Mouse (Mus musculus): ENCODE measurements around the gene Gm10799. TPM values are rescaled to one million over a fixed set of nuclear protein-coding genes. Genes with fewer than 3 reads are reported as not detected.
"Not testable (repeated sequence)": the region's sequence is repeated elsewhere in the genome, so short reads cannot be mapped to it uniquely, and the experiment has no call there.

The Gm10799 gene
- polyA plus RNA-seq (2015; fragmentation: Nextera tagmentation; extraction: Ambion mirVana), result not detected in 2 replicates

GRCm38 (mm10) chr2:104068450-104068849, at the start of gene Gm10799:
Gene Gm10799 (minus strand): TSS chr2:104068550.
- H3K9ac ChIP-seq (replicated peaks; ENCODE audit: low read length); H3K4me2 ChIP-seq (replicated peaks; ENCODE audit: low read depth, low read length); H3K27me3 ChIP-seq (ENCODE audit: insufficient read depth, low read length); ATAC-seq (ENCODE audit: low FRiP score, low TSS enrichment); H3K36me3 ChIP-seq (ENCODE audit: insufficient read depth, low read length); H3K27ac ChIP-seq (ENCODE audit: low read length); H3K4me1 ChIP-seq (ENCODE audit: insufficient read depth, low read length); H3K9me3 ChIP-seq (ENCODE audit: low read length); H3K4me3 ChIP-seq (ENCODE audit: low read length): not testable (repeated sequence)
- 84% methylated on average over 7 of the region's 7 CpGs for WGBS

GRCm38 (mm10) chr2:104117173-104117572, 48.8 kb upstream of the Gm10799 start:
- not testable (repeated sequence) for H3K27ac ChIP-seq (ENCODE audit: low read length)

GRCm38 (mm10) chr2:104114898-104115297, 46.5 kb upstream of the Gm10799 start:
- WGBS, result 84% methylated on average over 3 of the region's 3 CpGs
- 0 out of 2 replicates have a peak, but pooled peaks cover 4% of the 10 kb centered on the region for H3K4me1 ChIP-seq (ENCODE audit: insufficient read depth, low read length)
- no peaks in the 10 kb centered on the region for H3K27me3 ChIP-seq (ENCODE audit: insufficient read depth, low read length)
- no peak overlapping the region for H3K4me2 ChIP-seq (replicated peaks; ENCODE audit: low read depth, low read length)
- H3K27ac ChIP-seq (ENCODE audit: low read length), result no peak overlapping the region
- H3K9me3 ChIP-seq (ENCODE audit: low read length), result no peaks in the 10 kb centered on the region
- H3K4me3 ChIP-seq (ENCODE audit: low read length), result no peak overlapping the region
- no peak overlapping the region for H3K9ac ChIP-seq (replicated peaks; ENCODE audit: low read length)
- H3K36me3 ChIP-seq (ENCODE audit: insufficient read depth, low read length), result no peaks in the 10 kb centered on the region
- ATAC-seq (ENCODE audit: low FRiP score, low TSS enrichment), result no peak

More at GRCm38 (mm10) chr2:104117173-104117572, 48.8 kb upstream of the Gm10799 start:
- H3K4me3 ChIP-seq (ENCODE audit: low read length); H3K27me3 ChIP-seq (ENCODE audit: insufficient read depth, low read length); H3K9ac ChIP-seq (replicated peaks; ENCODE audit: low read length); H3K4me2 ChIP-seq (replicated peaks; ENCODE audit: low read depth, low read length); H3K4me1 ChIP-seq (ENCODE audit: insufficient read depth, low read length); H3K9me3 ChIP-seq (ENCODE audit: low read length); ATAC-seq (ENCODE audit: low FRiP score, low TSS enrichment); H3K36me3 ChIP-seq (ENCODE audit: insufficient read depth, low read length): not testable (repeated sequence)

GRCm38 (mm10) chr2:104113563-104113962, 45.2 kb upstream of the Gm10799 start:
- H3K27ac ChIP-seq (ENCODE audit: low read length); H3K9ac ChIP-seq (replicated peaks; ENCODE audit: low read length); H3K4me3 ChIP-seq (ENCODE audit: low read length); H3K36me3 ChIP-seq (ENCODE audit: insufficient read depth, low read length); H3K4me1 ChIP-seq (ENCODE audit: insufficient read depth, low read length); H3K9me3 ChIP-seq (ENCODE audit: low read length); H3K27me3 ChIP-seq (ENCODE audit: insufficient read depth, low read length); ATAC-seq (ENCODE audit: low FRiP score, low TSS enrichment); H3K4me2 ChIP-seq (replicated peaks; ENCODE audit: low read depth, low read length): not testable (repeated sequence)

GRCm38 (mm10) chr2:104111170-104111797, 42.9 kb upstream of the Gm10799 start:
- not testable (repeated sequence) for H3K9me3 ChIP-seq (ENCODE audit: low read length); H3K36me3 ChIP-seq (ENCODE audit: insufficient read depth, low read length); H3K4me2 ChIP-seq (replicated peaks; ENCODE audit: low read depth, low read length); ATAC-seq (ENCODE audit: low FRiP score, low TSS enrichment); H3K27ac ChIP-seq (ENCODE audit: low read length); H3K4me3 ChIP-seq (ENCODE audit: low read length); H3K27me3 ChIP-seq (ENCODE audit: insufficient read depth, low read length); H3K9ac ChIP-seq (replicated peaks; ENCODE audit: low read length); H3K4me1 ChIP-seq (ENCODE audit: insufficient read depth, low read length)
- no CpG with 5 or more reads among the region's 1 CpGs for WGBS

GRCm38 (mm10) chr2:104110031-104110430, 41.7 kb upstream of the Gm10799 start:
- WGBS, result 74% methylated on average over 4 of the region's 4 CpGs
- Histone ChIP-seq H3K9me3 (ENCODE audit: low read length) (no peaks in the 10 kb centered on the region), H3K4me1 (ENCODE audit: insufficient read depth, low read length) (0 out of 2 replicates have a peak, but pooled peaks cover 2% of the 10 kb centered on the region), H3K9ac (replicated peaks; ENCODE audit: low read length) (no peak overlapping the region), H3K36me3 (ENCODE audit: insufficient read depth, low read length) (no peaks in the 10 kb centered on the region), H3K4me2 (replicated peaks; ENCODE audit: low read depth, low read length) (no peak overlapping the region), H3K27ac (ENCODE audit: low read length) (no peak overlapping the region), H3K4me3 (ENCODE audit: low read length) (no peak overlapping the region), H3K27me3 (ENCODE audit: insufficient read depth, low read length) (no peaks in the 10 kb centered on the region)
- ATAC-seq (ENCODE audit: low FRiP score, low TSS enrichment), result no peak

GRCm38 (mm10) chr2:104109528-104109927, 41.2 kb upstream of the Gm10799 start:
- Histone ChIP-seq H3K9ac (replicated peaks; ENCODE audit: low read length) (no peak overlapping the region), H3K4me1 (ENCODE audit: insufficient read depth, low read length) (0 out of 2 replicates have a peak, but pooled peaks cover 2% of the 10 kb centered on the region), H3K27ac (ENCODE audit: low read length) (0 out of 2 replicates have a peak overlapping the region, but pooled peaks have one; percentile 24), H3K4me2 (replicated peaks; ENCODE audit: low read depth, low read length) (no peak overlapping the region), H3K9me3 (ENCODE audit: low read length) (no peaks in the 10 kb centered on the region), H3K4me3 (ENCODE audit: low read length) (no peak overlapping the region), H3K27me3 (ENCODE audit: insufficient read depth, low read length) (no peaks in the 10 kb centered on the region), H3K36me3 (ENCODE audit: insufficient read depth, low read length) (no peaks in the 10 kb centered on the region)
- 64% methylated on average over 2 of the region's 2 CpGs for WGBS
- no peak for ATAC-seq (ENCODE audit: low FRiP score, low TSS enrichment)

GRCm38 (mm10) chr2:104109021-104109420, 40.7 kb upstream of the Gm10799 start:
- H3K9ac ChIP-seq (replicated peaks; ENCODE audit: low read length); H3K27me3 ChIP-seq (ENCODE audit: insufficient read depth, low read length); H3K4me1 ChIP-seq (ENCODE audit: insufficient read depth, low read length); H3K9me3 ChIP-seq (ENCODE audit: low read length); H3K36me3 ChIP-seq (ENCODE audit: insufficient read depth, low read length); ATAC-seq (ENCODE audit: low FRiP score, low TSS enrichment); H3K4me3 ChIP-seq (ENCODE audit: low read length); H3K27ac ChIP-seq (ENCODE audit: low read length); H3K4me2 ChIP-seq (replicated peaks; ENCODE audit: low read depth, low read length): not testable (repeated sequence)
- WGBS, result 86% methylated on average over 2 of the region's 2 CpGs

- Histone ChIP-seq H3K4me1 (ENCODE audit: insufficient read depth, low read length) (0 out of 2 replicates have a peak, but pooled peaks cover 2% of the 10 kb centered on the region), H3K9ac (replicated peaks; ENCODE audit: low read length) (no peak overlapping the region), H3K27me3 (ENCODE audit: insufficient read depth, low read length) (no peaks in the 10 kb centered on the region), H3K4me3 (ENCODE audit: low read length) (no peak overlapping the region), H3K4me2 (replicated peaks; ENCODE audit: low read depth, low read length) (no peak overlapping the region), H3K9me3 (ENCODE audit: low read length) (no peaks in the 10 kb centered on the region), H3K36me3 (ENCODE audit: insufficient read depth, low read length) (no peaks in the 10 kb centered on the region), H3K27ac (ENCODE audit: low read length) (no peak overlapping the region)
- WGBS, result 80% methylated on average over 6 of the region's 6 CpGs
- no peak for ATAC-seq (ENCODE audit: low FRiP score, low TSS enrichment)
These were observed 36.5 kb upstream of the Gm10799 start for GRCm38 (mm10) chr2:104104800-104105199.

- no peaks in the 10 kb centered on the region for H3K27me3 ChIP-seq (ENCODE audit: insufficient read depth, low read length)
- H3K4me1 ChIP-seq (ENCODE audit: insufficient read depth, low read length), result peaks cover 12% of the 10 kb centered on the region; the same call in 1 of the 2 replicates
- H3K4me3 ChIP-seq (ENCODE audit: low read length), result no peak overlapping the region
- WGBS, result 67% methylated on average over 1 of the region's 1 CpGs
- no peaks in the 10 kb centered on the region for H3K36me3 ChIP-seq (ENCODE audit: insufficient read depth, low read length)
- no peak overlapping the region for H3K9ac ChIP-seq (replicated peaks; ENCODE audit: low read length)
- H3K4me2 ChIP-seq (replicated peaks; ENCODE audit: low read depth, low read length), result no peak overlapping the region
- ATAC-seq (ENCODE audit: low FRiP score, low TSS enrichment), result no peak
- no peak overlapping the region for H3K27ac ChIP-seq (ENCODE audit: low read length)
- no peaks in the 10 kb centered on the region for H3K9me3 ChIP-seq (ENCODE audit: low read length)
These were observed 31.6 kb upstream of the Gm10799 start for GRCm38 (mm10) chr2:104099946-104100345.
